Mouse (Mus musculus): ENCODE results near the gene Tgfb1i1. TPM values are rescaled to one million over a fixed set of nuclear protein-coding genes. Genes with fewer than 3 reads are reported as not detected.
A peak's percentile ranks its signal among the peaks of the same experiment; 100 is the strongest.

Tgfb1i1 gene
- polyA plus RNA-seq, 1 experiment, result 155 TPM

GRCm38 (mm10) chr7:128288923-128289544 lies 42.4 kb downstream of the Tgfb1i1 start:
- DNase-seq (ENCODE audit: low spot score), result no peak

GRCm38 (mm10) chr7:128294785-128295184 lies 48.2 kb downstream of the Tgfb1i1 start:
- DNase-seq (ENCODE audit: low spot score), result no peak

- no peak for DNase-seq (ENCODE audit: low spot score)
Observed at GRCm38 (mm10) chr7:128296514-128296913, 49.9 kb downstream of the Tgfb1i1 start.

- DNase-seq (ENCODE audit: low spot score), result no peak
Observed at GRCm38 (mm10) chr7:128297291-128297616, 50.6 kb downstream of the Tgfb1i1 start.

- DNase-seq (ENCODE audit: low spot score), result peak; percentile 58
Observed at GRCm38 (mm10) chr7:128297617-128298480, 51.2 kb downstream of the Tgfb1i1 start, which contains the start of gene BC017158. TSS of gene BC017158 (minus strand) at chr7:128298170.

GRCm38 (mm10) chr7:128298481-128299342 lies 52.1 kb downstream of the Tgfb1i1 start:
- no peak for DNase-seq (ENCODE audit: low spot score)

GRCm38 (mm10) chr7:128300952-128301351 lies 54.3 kb downstream of the Tgfb1i1 start:
- no peak for DNase-seq (ENCODE audit: low spot score)

GRCm38 (mm10) chr7:128302151-128302550 lies 55.5 kb downstream of the Tgfb1i1 start:
- DNase-seq (ENCODE audit: low spot score), result no peak

- no peak for DNase-seq (ENCODE audit: low spot score)
Observed at GRCm38 (mm10) chr7:128304198-128304597, 57.6 kb downstream of the Tgfb1i1 start.

GRCm38 (mm10) chr7:128304907-128305306 lies 58.3 kb downstream of the Tgfb1i1 start:
- no peak for DNase-seq (ENCODE audit: low spot score)

Other genes starting within 250 kb of the Tgfb1i1 start
- 0.78 and 0.91 TPM in 2 replicates for gene Trim72, start 242.9 kb upstream of the Tgfb1i1 start, polyA plus RNA-seq (2012; rRNA removed)
- gene Itgam, start 184.2 kb upstream of the Tgfb1i1 start, polyA plus RNA-seq (2012; rRNA removed), result 7.9 and 9.1 TPM in 2 replicates
- gene Gm49368, start 184.1 kb upstream of the Tgfb1i1 start, polyA plus RNA-seq (2012; rRNA removed), result 0.04 TPM in 1 of 2 replicates, not detected in the other
- gene Itgax, start 117.3 kb upstream of the Tgfb1i1 start, polyA plus RNA-seq (2012; rRNA removed), result 3.4 and 3.8 TPM in 2 replicates
- 0.09 and 0.39 TPM in 2 replicates for gene Itgad, start 92.4 kb upstream of the Tgfb1i1 start, polyA plus RNA-seq (2012; rRNA removed)
- gene Cox6a2, start 40.4 kb upstream of the Tgfb1i1 start, polyA plus RNA-seq (2012; rRNA removed), result 0.24 and 0.26 TPM in 2 replicates
- gene Armc5, start 9.5 kb upstream of the Tgfb1i1 start, polyA plus RNA-seq (2012; rRNA removed), result 18.6 and 20.4 TPM in 2 replicates
- gene 9130023H24Rik, start 8.8 kb upstream of the Tgfb1i1 start, polyA plus RNA-seq (2012; rRNA removed), result 6.1 and 6.3 TPM in 2 replicates
- 0.10 TPM in 1 of 2 replicates, not detected in the other for gene Slc5a2, start 18.8 kb downstream of the Tgfb1i1 start, polyA plus RNA-seq (2012; rRNA removed)
- gene BC017158, start 51.4 kb downstream of the Tgfb1i1 start, polyA plus RNA-seq (2012; rRNA removed), result 36.3 and 39.5 TPM in 2 replicates
- 35.7 and 36.2 TPM in 2 replicates for gene Rgs10, start 171.9 kb downstream of the Tgfb1i1 start, polyA plus RNA-seq (2012; rRNA removed)
- 72.6 and 101 TPM in 2 replicates for gene Tial1, start 214.9 kb downstream of the Tgfb1i1 start, polyA plus RNA-seq (2012; rRNA removed)